In genomic region chr3:95463852-95464251, GRCm38 (mm10) we compare ENCODE assay signal across 16 mouse cellular contexts.
"Had no signal": no experiment of that assay in that cellular context is flagged by ENCODE, and none has a peak within 500 bp of the region (broad histone marks: within the 10 kb centered on the region; RNA-seq: fewer than 3 reads in every experiment).

No protein-coding gene starts in this region.

- H3K9me3 ChIP-seq: neural tube, embryonic 13.5 days; neural tube, embryonic 15.5 days; stomach, embryonic 15.5 days had no signal

- H3K9ac ChIP-seq: neural tube, embryonic 13.5 days; neural tube, embryonic 15.5 days; stomach, embryonic 15.5 days had no signal

- DNase-seq: retina, postnatal 1 day; right cerebral cortex, adult 18-20 months; right cerebral cortex, postnatal 14 days; right cerebral cortex, postnatal 25 days; right cerebral cortex, postnatal 4 days; spleen, adult 18-20 months; thymus, adult 18-20 months; thymus, adult 2 months; thymus, postnatal 14 days; thymus, postnatal 25 days; thymus, postnatal 36 days; thymus, postnatal 4 days had no signal

- H3K27ac ChIP-seq: neural tube, embryonic 13.5 days; neural tube, embryonic 15.5 days; stomach, embryonic 15.5 days; stomach, postnatal 0 days had no signal

- H3K27me3 ChIP-seq: neural tube, embryonic 13.5 days; neural tube, embryonic 15.5 days; stomach, embryonic 15.5 days had no signal

- H3K4me2 ChIP-seq: neural tube, embryonic 13.5 days; neural tube, embryonic 15.5 days; stomach, embryonic 15.5 days had no signal

- H3K4me3 ChIP-seq: neural tube, embryonic 13.5 days; neural tube, embryonic 15.5 days; stomach, embryonic 15.5 days had no signal

- H3K4me1 ChIP-seq: neural tube, embryonic 13.5 days; neural tube, embryonic 15.5 days; stomach, embryonic 15.5 days had no signal
